Mouse (Mus musculus) spleen, adult 2 months (tissue): ENCODE measurements at regions not wholly inside any gene's neighbourhood (a gene's known extent, or its start where the extent isn't known, plus 50 kb on each side); places are given as distances from the start of the nearest gene placed in this dataset.

Experiments
- CTCF ChIP-seq: fragments of 200-500 bp; IDR thresholded peaks from 2 replicates; pipeline ENCODE4 v1.5.1; 2011; ENCODE audit warnings: mild to moderate bottlenecking, inconsistent platforms; ENCODE audit not compliant: insufficient read depth, insufficient read length, insufficient replicate concordance; ENCODE audit errors: extremely low read depth
- POLR2A ChIP-seq: fragments of 200-500 bp; IDR thresholded peaks from 2 replicates; pipeline ENCODE4 v1.6.1; 2011; ENCODE audit warnings: low read depth, low read length, inconsistent platforms

DNA sequence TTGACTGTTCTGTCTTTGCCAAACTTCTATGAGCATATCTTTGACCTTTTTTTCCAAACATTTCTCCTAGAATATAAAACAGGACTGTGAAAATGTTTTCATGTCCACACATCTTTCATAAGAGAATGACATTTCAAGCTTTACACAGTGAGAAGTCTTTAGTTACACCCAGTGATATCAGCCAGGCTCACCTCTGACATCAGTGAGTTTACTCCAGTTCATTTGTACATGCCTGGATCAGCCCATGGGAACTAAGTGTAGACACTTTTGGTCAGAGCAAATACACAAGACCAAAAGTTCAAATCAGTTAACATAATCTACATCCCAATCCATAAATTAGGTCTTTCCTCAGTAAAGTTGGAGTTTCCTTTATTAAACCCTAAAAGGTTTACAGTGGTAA lies 171.4 kb downstream of the Gm13691 start:
- TF ChIP-seq CTCF, result no peak
- TF ChIP-seq POLR2A, result no peak
